Mouse (Mus musculus) Patski (cell line): ENCODE data around the gene Ccdc33. TPM values are rescaled to one million over a fixed set of nuclear protein-coding genes. Genes with fewer than 3 reads are reported as not detected.

Source experiments
- ATAC-seq: fragments of 100-300 bp; one replicate; pipeline ENCODE4 v1.8.0; 2021
- CTCF ChIA-PET: fragments of 350-600 bp; sonication (Branson Sonifier 250); formaldehyde crosslinking; loops from one replicate; lab custom pipeline; 2022; ENCODE audit warnings: inconsistent platforms; lab: Charles Lee
- POLR2A ChIA-PET: fragments of 350-600 bp; sonication (Branson Sonifier 250); formaldehyde crosslinking; loops from one replicate; lab custom pipeline; 2022; ENCODE audit warnings: antibody characterized with exemption, inconsistent platforms; lab: Charles Lee
- DNase-seq: peaks from one replicate; pipeline ENCODE4 v3.0.0-alpha.2; 2011; ENCODE audit warnings: low read depth, low spot score
- H3K27me3 ChIP-seq: fragments of 371-371 bp; one replicate; pipeline ENCODE4 v1.5.1; 2021
- CTCF ChIP-seq: fragments of 100-300 bp; IDR thresholded peaks from one replicate; pipeline ENCODE4 v1.5.1; 2021
- in situ Hi-C: fragments of 300-500 bp; cut with MboI; formaldehyde crosslinking; loops from 3 replicates; pipeline ENCODE4 v1.11.1; 2018; ENCODE audit warnings: low pct_unique_long_range_greater_than_20kb, mixed read lengths
- polyA plus RNA-seq: library from polyadenylated mRNA; unstranded; gene quantifications from one replicate; pipeline ENCODE4 v1.2.3, GENCODE M21; 2021

Ccdc33 gene
- polyA plus RNA-seq, result 0.60 TPM

- DNase-seq (no peak), ATAC-seq (no peak)
- in situ Hi-C loops, result no loop called here
- ChIA-PET CTCF (no interaction called here), POLR2A (no interaction called here)
- H3K27me3 ChIP-seq, result no peaks in the 10 kb centered on the region
- no peak for TF ChIP-seq CTCF
Observed at GRCm38 (mm10) chr9:58118671-58119070, at the start of gene Ccdc33. Gene Ccdc33 (minus strand): TSS chr9:58118823.

- no peak for ATAC-seq
- in situ Hi-C loops, result no loop called here
- DNase-seq, result no peak
- TF ChIP-seq CTCF, result no peak
- ChIA-PET POLR2A (no interaction called here), CTCF (interaction anchor here (1.1 kb wide), 1 partner anchor 115 kb away, joined by 3 read pairs; no protein-coding TSS in a partner anchor)
- H3K27me3 ChIP-seq, result no peaks in the 10 kb centered on the region
Observed at GRCm38 (mm10) chr9:58165779-58166178, 47.2 kb upstream of the Ccdc33 start.

GRCm38 (mm10) chr9:58163146-58163545 lies 44.5 kb upstream of the Ccdc33 start:
- in situ Hi-C loops, result no loop called here
- no peak for ATAC-seq
- no peaks in the 10 kb centered on the region for H3K27me3 ChIP-seq
- TF ChIP-seq CTCF, result no peak
- DNase-seq, result no peak
- POLR2A ChIA-PET, result no interaction called here
- CTCF ChIA-PET, result no interaction called here

DNA sequence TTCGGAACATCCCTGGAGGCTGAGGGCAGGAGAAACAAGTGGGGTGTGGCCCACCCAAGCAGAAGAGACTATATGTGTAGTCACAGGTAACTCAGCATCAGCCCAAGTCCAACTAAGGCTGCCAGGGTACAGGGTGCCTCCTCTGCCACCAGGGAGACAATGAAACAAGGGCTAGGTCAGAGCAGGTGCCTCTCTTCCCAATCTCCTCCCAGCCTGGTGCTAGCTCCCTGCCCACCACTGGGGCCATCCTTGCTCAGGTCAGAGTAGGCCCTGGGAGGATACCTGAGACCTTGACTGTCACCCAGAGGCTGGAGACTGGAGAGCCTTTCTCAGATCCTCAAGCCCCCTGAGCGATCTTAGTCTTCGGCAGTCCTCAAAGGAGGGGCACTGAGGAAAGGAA lies 43.5 kb upstream of the Ccdc33 start:
- no peak for TF ChIP-seq CTCF
- H3K27me3 ChIP-seq, result no peaks in the 10 kb centered on the region
- POLR2A ChIA-PET, result no interaction called here
- DNase-seq (no peak), ATAC-seq (no peak)
- CTCF ChIA-PET, result no interaction called here
- in situ Hi-C loops, result no loop called here

- ChIA-PET CTCF (interaction anchor here (1.3 kb wide), 1 partner anchor 122 kb away, joined by 3 read pairs; no protein-coding TSS in a partner anchor), POLR2A (no interaction called here)
- no peak for ATAC-seq
- no peak for TF ChIP-seq CTCF
- in situ Hi-C loops, result no loop called here
- H3K27me3 ChIP-seq, result no peaks in the 10 kb centered on the region
- no peak for DNase-seq
Observed at GRCm38 (mm10) chr9:58160315-58160714, 41.7 kb upstream of the Ccdc33 start.

DNA sequence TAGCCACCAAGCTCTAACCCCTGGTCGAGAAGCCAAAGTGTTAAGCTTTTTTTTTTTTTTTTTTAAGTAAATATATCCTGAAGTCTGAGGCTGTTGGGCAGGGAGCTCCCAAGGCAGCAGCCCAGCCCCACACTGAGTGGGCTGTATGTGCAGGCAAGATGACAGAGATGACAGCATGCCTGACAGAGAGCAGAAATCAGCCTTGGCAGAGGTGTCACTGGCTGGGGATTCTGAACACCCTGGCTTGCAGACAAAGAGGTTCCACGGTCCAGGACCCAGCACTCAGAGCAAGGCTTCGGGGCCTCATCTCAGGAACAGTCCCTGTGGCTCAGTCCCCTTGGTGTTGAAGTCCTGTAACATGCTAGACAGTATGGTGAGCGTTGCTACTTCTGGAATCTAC lies 41.2 kb upstream of the Ccdc33 start:
- in situ Hi-C loops, result no loop called here
- H3K27me3 ChIP-seq, result no peaks in the 10 kb centered on the region
- ATAC-seq, result no peak
- ChIA-PET POLR2A (no interaction called here), CTCF (interaction anchor here (1.3 kb wide), 1 partner anchor 121 kb away, joined by 3 read pairs; no protein-coding TSS in a partner anchor)
- DNase-seq, result no peak
- no peak for TF ChIP-seq CTCF

GRCm38 (mm10) chr9:58158541-58159311 lies 40.1 kb upstream of the Ccdc33 start:
- H3K27me3 ChIP-seq, result no peaks in the 10 kb centered on the region
- ATAC-seq, result no peak
- ChIA-PET POLR2A (interaction anchor here (1.1 kb wide), 1 partner anchor 17 kb away, joined by 6 read pairs; no protein-coding TSS in a partner anchor), CTCF (interaction anchor here (0.8 to 1.3 kb wide), 2 partner anchors 13 to 120 kb away, joined by 3 read pairs; no protein-coding TSS in a partner anchor)
- in situ Hi-C loops, result no loop called here
- no peak for TF ChIP-seq CTCF
- DNase-seq, result no peak

DNA sequence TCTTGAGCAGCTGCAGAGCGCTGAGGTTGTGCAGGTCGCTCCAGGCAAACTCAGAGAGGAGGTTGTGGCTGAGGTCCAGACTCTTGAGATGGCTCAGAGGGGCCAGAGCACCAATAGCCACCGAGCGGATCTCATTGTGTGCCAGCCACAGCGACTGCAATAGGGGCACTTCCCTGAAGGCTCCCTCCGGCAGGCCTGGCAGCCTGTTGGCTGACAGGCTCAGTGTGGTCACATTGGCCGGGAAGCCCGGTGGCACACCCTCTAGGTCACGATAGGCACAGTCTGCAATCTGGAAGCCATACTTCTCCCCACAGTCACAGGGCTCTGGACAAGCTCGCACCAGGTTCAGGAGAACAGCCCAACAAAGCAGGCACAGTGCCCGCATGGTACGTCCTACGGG lies 39.2 kb upstream of the Ccdc33 start:
- in situ Hi-C loops, result no loop called here
- POLR2A ChIA-PET, result no interaction called here
- DNase-seq, result no peak
- no peaks in the 10 kb centered on the region for H3K27me3 ChIP-seq
- CTCF ChIA-PET, result interaction anchor here (1.3 to 1.8 kb wide), 2 partner anchors 15 to 92 kb away, joined by 3 to 4 read pairs; no protein-coding TSS in a partner anchor
- TF ChIP-seq CTCF, result no peak
- ATAC-seq, result no peak

DNA sequence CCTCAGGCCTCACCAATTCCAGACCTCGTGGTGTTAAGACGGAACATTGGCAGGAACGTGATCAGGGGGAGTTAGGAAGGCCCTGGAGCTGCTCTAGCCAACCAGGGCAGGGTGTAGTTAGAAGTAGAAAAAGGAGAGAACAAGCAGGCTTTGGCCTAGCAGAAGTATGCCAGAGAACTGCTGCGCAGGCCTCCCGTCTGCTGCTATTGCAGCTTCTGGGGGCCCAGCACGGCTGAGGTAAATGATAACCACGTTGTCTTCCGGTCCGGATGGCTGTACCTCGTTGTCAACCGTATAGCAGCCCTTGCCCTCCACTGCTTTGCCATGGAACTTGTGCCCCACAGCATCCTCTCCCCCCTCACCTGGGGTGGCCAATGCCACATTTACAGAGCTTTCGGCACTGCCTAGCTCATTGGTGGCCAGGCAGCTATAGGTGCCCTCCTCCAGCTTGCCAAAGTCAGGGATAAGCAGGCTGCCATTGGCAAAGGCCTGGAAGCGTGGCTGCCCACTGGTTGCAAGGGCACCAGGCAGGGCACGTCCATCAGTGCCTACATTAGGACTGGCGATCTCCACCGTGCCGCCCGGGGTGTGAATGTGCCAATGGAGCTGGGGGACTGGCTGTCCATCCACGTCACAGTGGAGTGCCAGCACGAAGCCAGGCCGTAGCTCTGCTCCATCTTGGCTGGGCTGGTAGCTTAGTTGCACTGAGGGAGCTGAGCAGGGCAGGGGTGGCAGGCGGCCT lies 38.4 kb upstream of the Ccdc33 start:
- ATAC-seq (no peak), DNase-seq (no peak)
- in situ Hi-C loops, result no loop called here
- ChIA-PET CTCF (interaction anchor here (1.1 to 1.8 kb wide), 3 partner anchors 14 to 103 kb away, joined by 3 to 4 read pairs (median 4); no protein-coding TSS in a partner anchor), POLR2A (interaction anchor here (0.8 kb wide), 1 partner anchor 39 kb away, joined by 4 read pairs; no protein-coding TSS in a partner anchor)
- H3K27me3 ChIP-seq, result no peaks in the 10 kb centered on the region
- TF ChIP-seq CTCF, result no peak

- H3K27me3 ChIP-seq, result no peaks in the 10 kb centered on the region
- ChIA-PET POLR2A (interaction anchor here (0.7 to 0.9 kb wide), 2 partner anchors 8 to 18 kb away, joined by 3 read pairs; no protein-coding TSS in a partner anchor), CTCF (no interaction called here)
- ATAC-seq (no peak), DNase-seq (no peak)
- in situ Hi-C loops, result no loop called here
- no peak for TF ChIP-seq CTCF
Observed at GRCm38 (mm10) chr9:58155366-58155765, 36.7 kb upstream of the Ccdc33 start.
